Mouse (Mus musculus): Measurements from ENCODE around the gene Ninj2. TPM values are rescaled to one million over a fixed set of nuclear protein-coding genes. Genes with fewer than 3 reads are reported as not detected.
A peak's percentile ranks its signal among the peaks of the same experiment; 100 is the strongest.

The Ninj2 gene
- polyA plus RNA-seq, 1 experiment from 2014 or later = not detected

GRCm38 (mm10) chr6:120193174-120193573, 100.0 kb downstream of the Ninj2 start:
- Histone ChIP-seq H3K4me3 (replicated peaks; ENCODE audit: low read length) (no peak overlapping the region), H3K4me2 (ENCODE audit: low read depth, low read length) (no peak overlapping the region), H3K9me3 (replicated peaks; ENCODE audit: control insufficient read depth, low read length) (no peaks in the 10 kb centered on the region), H3K27me3 (ENCODE audit: control insufficient read depth, insufficient read depth, low read length) (no peaks in the 10 kb centered on the region), H3K9ac (ENCODE audit: low read length) (no peak overlapping the region), H3K27ac (ENCODE audit: low read length) (no peak overlapping the region), H3K36me3 (ENCODE audit: control insufficient read depth, insufficient read depth, low read length) (no peaks in the 10 kb centered on the region), H3K4me1 (ENCODE audit: control insufficient read depth, insufficient read depth, low read length) (peaks cover 11% of the 10 kb centered on the region)
- no peak for ATAC-seq (ENCODE audit: insufficient read depth, low FRiP score)
- WGBS = 28% methylated on average over 5 of the region's 5 CpGs

- H3K27ac ChIP-seq (ENCODE audit: low read length) = no peak overlapping the region
- peaks cover 11% of the 10 kb centered on the region for H3K4me1 ChIP-seq (ENCODE audit: control insufficient read depth, insufficient read depth, low read length)
- ATAC-seq (ENCODE audit: insufficient read depth, low FRiP score) = no peak
- no peak overlapping the region for H3K9ac ChIP-seq (ENCODE audit: low read length)
- WGBS = 69% methylated on average over 1 of the region's 1 CpGs
- H3K9me3 ChIP-seq (replicated peaks; ENCODE audit: control insufficient read depth, low read length) = no peaks in the 10 kb centered on the region
- no peaks in the 10 kb centered on the region for H3K27me3 ChIP-seq (ENCODE audit: control insufficient read depth, insufficient read depth, low read length)
- H3K36me3 ChIP-seq (ENCODE audit: control insufficient read depth, insufficient read depth, low read length) = no peaks in the 10 kb centered on the region
- no peak overlapping the region for H3K4me2 ChIP-seq (ENCODE audit: low read depth, low read length)
- no peak overlapping the region for H3K4me3 ChIP-seq (replicated peaks; ENCODE audit: low read length)
Measured at GRCm38 (mm10) chr6:120193793-120194192, 100.6 kb downstream of the Ninj2 start.

- H3K36me3 ChIP-seq (ENCODE audit: control insufficient read depth, insufficient read depth, low read length) = no peaks in the 10 kb centered on the region
- no peak for ATAC-seq (ENCODE audit: insufficient read depth, low FRiP score)
- H3K4me1 ChIP-seq (ENCODE audit: control insufficient read depth, insufficient read depth, low read length) = peaks cover 11% of the 10 kb centered on the region
- no peak overlapping the region for H3K4me3 ChIP-seq (replicated peaks; ENCODE audit: low read length)
- H3K27me3 ChIP-seq (ENCODE audit: control insufficient read depth, insufficient read depth, low read length) = no peaks in the 10 kb centered on the region
- no peaks in the 10 kb centered on the region for H3K9me3 ChIP-seq (replicated peaks; ENCODE audit: control insufficient read depth, low read length)
- H3K27ac ChIP-seq (ENCODE audit: low read length) = no peak overlapping the region
- H3K4me2 ChIP-seq (ENCODE audit: low read depth, low read length) = no peak overlapping the region
- H3K9ac ChIP-seq (ENCODE audit: low read length) = no peak overlapping the region
- WGBS = 53% methylated on average over 10 of the region's 10 CpGs
Measured at GRCm38 (mm10) chr6:120194305-120194704, 101.2 kb downstream of the Ninj2 start.

GRCm38 (mm10) chr6:120194963-120195362, 101.8 kb downstream of the Ninj2 start:
- Histone ChIP-seq H3K9ac (ENCODE audit: low read length) (no peak overlapping the region), H3K9me3 (replicated peaks; ENCODE audit: control insufficient read depth, low read length) (no peaks in the 10 kb centered on the region), H3K4me1 (ENCODE audit: control insufficient read depth, insufficient read depth, low read length) (peaks cover 11% of the 10 kb centered on the region), H3K27me3 (ENCODE audit: control insufficient read depth, insufficient read depth, low read length) (no peaks in the 10 kb centered on the region), H3K4me3 (replicated peaks; ENCODE audit: low read length) (no peak overlapping the region), H3K27ac (ENCODE audit: low read length) (0 out of 2 replicates have a peak overlapping the region, but pooled peaks have one; percentile 32), H3K36me3 (ENCODE audit: control insufficient read depth, insufficient read depth, low read length) (no peaks in the 10 kb centered on the region), H3K4me2 (ENCODE audit: low read depth, low read length) (peak overlapping the region; percentile 6; the same call in 1 of the 2 replicates)
- ATAC-seq (ENCODE audit: insufficient read depth, low FRiP score) = peak; percentile 48; the same call in 1 of the 2 replicates
- 21% methylated on average over 7 of the region's 7 CpGs for WGBS

GRCm38 (mm10) chr6:120196837-120197236, 103.7 kb downstream of the Ninj2 start:
- Histone ChIP-seq H3K4me1 (ENCODE audit: control insufficient read depth, insufficient read depth, low read length) (peaks cover 9% of the 10 kb centered on the region), H3K36me3 (ENCODE audit: control insufficient read depth, insufficient read depth, low read length) (no peaks in the 10 kb centered on the region), H3K27ac (ENCODE audit: low read length) (no peak overlapping the region), H3K4me2 (ENCODE audit: low read depth, low read length) (no peak overlapping the region), H3K27me3 (ENCODE audit: control insufficient read depth, insufficient read depth, low read length) (no peaks in the 10 kb centered on the region), H3K4me3 (replicated peaks; ENCODE audit: low read length) (no peak overlapping the region), H3K9me3 (replicated peaks; ENCODE audit: control insufficient read depth, low read length) (no peaks in the 10 kb centered on the region), H3K9ac (ENCODE audit: low read length) (no peak overlapping the region)
- WGBS = 31% methylated on average over 2 of the region's 2 CpGs
- no peak for ATAC-seq (ENCODE audit: insufficient read depth, low FRiP score)

- no peak for ATAC-seq (ENCODE audit: insufficient read depth, low FRiP score)
- Histone ChIP-seq H3K4me1 (ENCODE audit: control insufficient read depth, insufficient read depth, low read length) (peaks cover 2% of the 10 kb centered on the region; the same call in 1 of the 2 replicates), H3K4me2 (ENCODE audit: low read depth, low read length) (no peak overlapping the region), H3K9ac (ENCODE audit: low read length) (no peak overlapping the region), H3K4me3 (replicated peaks; ENCODE audit: low read length) (no peak overlapping the region), H3K36me3 (ENCODE audit: control insufficient read depth, insufficient read depth, low read length) (no peaks in the 10 kb centered on the region), H3K9me3 (replicated peaks; ENCODE audit: control insufficient read depth, low read length) (no peaks in the 10 kb centered on the region), H3K27me3 (ENCODE audit: control insufficient read depth, insufficient read depth, low read length) (no peaks in the 10 kb centered on the region), H3K27ac (ENCODE audit: low read length) (no peak overlapping the region)
- WGBS = 35% methylated on average over 9 of the region's 9 CpGs
Measured at GRCm38 (mm10) chr6:120197964-120198363, 104.8 kb downstream of the Ninj2 start.

- no peaks in the 10 kb centered on the region for H3K36me3 ChIP-seq (ENCODE audit: control insufficient read depth, insufficient read depth, low read length)
- no peak for ATAC-seq (ENCODE audit: insufficient read depth, low FRiP score)
- H3K9ac ChIP-seq (ENCODE audit: low read length) = no peak overlapping the region
- H3K4me3 ChIP-seq (replicated peaks; ENCODE audit: low read length) = no peak overlapping the region
- no peaks in the 10 kb centered on the region for H3K9me3 ChIP-seq (replicated peaks; ENCODE audit: control insufficient read depth, low read length)
- no peak overlapping the region for H3K4me2 ChIP-seq (ENCODE audit: low read depth, low read length)
- peaks cover under 1% of the 10 kb centered on the region; the same call in 1 of the 2 replicates for H3K4me1 ChIP-seq (ENCODE audit: control insufficient read depth, insufficient read depth, low read length)
- H3K27me3 ChIP-seq (ENCODE audit: control insufficient read depth, insufficient read depth, low read length) = no peaks in the 10 kb centered on the region
- 39% methylated on average over 10 of the region's 10 CpGs for WGBS
- H3K27ac ChIP-seq (ENCODE audit: low read length) = no peak overlapping the region
Measured at GRCm38 (mm10) chr6:120199638-120200394, 106.7 kb downstream of the Ninj2 start.

GRCm38 (mm10) chr6:120201956-120202355, 108.8 kb downstream of the Ninj2 start:
- Histone ChIP-seq H3K27ac (ENCODE audit: low read length) (no peak overlapping the region), H3K4me1 (ENCODE audit: control insufficient read depth, insufficient read depth, low read length) (no peaks in the 10 kb centered on the region; the same call in 1 of the 2 replicates), H3K4me3 (replicated peaks; ENCODE audit: low read length) (no peak overlapping the region), H3K36me3 (ENCODE audit: control insufficient read depth, insufficient read depth, low read length) (no peaks in the 10 kb centered on the region), H3K9me3 (replicated peaks; ENCODE audit: control insufficient read depth, low read length) (no peaks in the 10 kb centered on the region), H3K27me3 (ENCODE audit: control insufficient read depth, insufficient read depth, low read length) (no peaks in the 10 kb centered on the region), H3K4me2 (ENCODE audit: low read depth, low read length) (no peak overlapping the region), H3K9ac (ENCODE audit: low read length) (no peak overlapping the region)
- ATAC-seq (ENCODE audit: insufficient read depth, low FRiP score) = no peak
- 56% methylated on average over 6 of the region's 6 CpGs for WGBS

- no peak overlapping the region for H3K27ac ChIP-seq (ENCODE audit: low read length)
- whole genome bisulfite sequencing = 76% methylated on average over 8 of the region's 8 CpGs
- H3K4me2 ChIP-seq (ENCODE audit: low read depth, low read length) = no peak overlapping the region
- no peaks in the 10 kb centered on the region for H3K9me3 ChIP-seq (replicated peaks; ENCODE audit: control insufficient read depth, low read length)
- no peaks in the 10 kb centered on the region; the same call in 1 of the 2 replicates for H3K4me1 ChIP-seq (ENCODE audit: control insufficient read depth, insufficient read depth, low read length)
- H3K4me3 ChIP-seq (replicated peaks; ENCODE audit: low read length) = no peak overlapping the region
- no peak for ATAC-seq (ENCODE audit: insufficient read depth, low FRiP score)
- H3K27me3 ChIP-seq (ENCODE audit: control insufficient read depth, insufficient read depth, low read length) = no peaks in the 10 kb centered on the region
- H3K9ac ChIP-seq (ENCODE audit: low read length) = no peak overlapping the region
- H3K36me3 ChIP-seq (ENCODE audit: control insufficient read depth, insufficient read depth, low read length) = no peaks in the 10 kb centered on the region
Measured at GRCm38 (mm10) chr6:120202406-120202805, 109.3 kb downstream of the Ninj2 start.

Data from stomach, embryonic 16.5 days (tissue).